Mouse (Mus musculus): ENCODE measurements around the gene Fmnl2.

The Fmnl2 gene

GRCm38 (mm10) chr2:52913311-52913710, 55.7 kb downstream of the Fmnl2 start:
- no peak for DNase-seq (ENCODE audit: low read depth, low spot score)

DNA sequence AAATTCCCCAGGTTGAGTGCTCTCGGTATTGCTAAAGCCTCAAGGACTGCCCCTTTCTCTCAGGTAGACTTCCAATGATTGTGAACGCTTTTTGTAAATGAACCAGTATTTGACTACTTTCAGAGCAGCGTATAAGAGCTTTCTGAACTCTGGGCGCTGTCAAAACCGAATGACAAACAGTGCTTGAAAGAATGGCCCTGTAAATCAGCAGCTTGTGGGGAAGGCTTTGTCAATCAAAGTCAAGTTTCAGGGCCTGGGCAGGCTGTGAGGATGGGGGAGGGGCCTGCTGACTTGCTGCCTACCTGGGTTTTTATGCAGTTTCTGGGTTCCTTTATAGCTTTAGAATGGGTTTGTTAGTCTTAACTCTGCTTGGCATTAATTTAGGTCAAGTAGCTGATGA, 56.1 kb downstream of the Fmnl2 start:
- no peak for DNase-seq (ENCODE audit: low read depth, low spot score)

- no peak for DNase-seq (ENCODE audit: low read depth, low spot score)
These were observed 57.9 kb downstream of the Fmnl2 start for GRCm38 (mm10) chr2:52915536-52915935.

GRCm38 (mm10) chr2:52918094-52918493, 60.4 kb downstream of the Fmnl2 start:
- DNase-seq (ENCODE audit: low read depth, low spot score): no peak

DNA sequence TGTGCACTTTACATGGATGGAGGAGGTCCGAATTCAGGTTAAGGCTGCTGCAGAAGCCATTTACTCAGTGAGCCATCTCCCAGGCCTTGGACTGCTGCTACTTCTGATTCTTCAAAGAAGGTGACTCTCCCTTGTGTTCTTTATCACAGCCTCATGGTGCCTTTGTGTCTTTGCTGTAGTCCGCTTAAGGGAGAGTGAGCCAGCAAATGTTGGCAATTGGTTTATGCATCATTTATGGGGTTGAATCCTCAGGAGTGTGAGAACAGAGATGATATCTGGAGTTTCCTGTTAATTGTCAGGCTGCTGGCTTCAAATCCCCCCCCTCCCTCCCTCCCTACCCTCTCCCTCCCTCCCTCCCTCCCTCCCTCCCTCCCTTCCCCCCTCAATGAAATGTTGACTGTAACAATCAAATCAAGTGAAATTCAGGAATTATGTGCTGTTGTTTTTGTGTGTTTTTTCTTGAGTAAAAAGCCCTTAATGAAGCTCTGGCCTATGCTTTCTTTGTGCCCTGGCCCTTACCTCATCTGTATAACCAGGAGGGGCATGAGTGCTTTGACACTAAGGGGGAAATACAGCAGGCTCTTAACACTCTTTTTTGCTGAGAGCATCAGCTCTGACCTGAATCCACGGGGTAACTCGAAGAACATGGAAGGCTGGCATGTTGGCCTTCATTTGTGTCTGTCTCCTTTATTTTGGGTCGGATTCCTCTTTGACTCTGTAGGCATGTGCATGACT, 63.2 kb downstream of the Fmnl2 start:
- no peak for DNase-seq (ENCODE audit: low read depth, low spot score)

DNA sequence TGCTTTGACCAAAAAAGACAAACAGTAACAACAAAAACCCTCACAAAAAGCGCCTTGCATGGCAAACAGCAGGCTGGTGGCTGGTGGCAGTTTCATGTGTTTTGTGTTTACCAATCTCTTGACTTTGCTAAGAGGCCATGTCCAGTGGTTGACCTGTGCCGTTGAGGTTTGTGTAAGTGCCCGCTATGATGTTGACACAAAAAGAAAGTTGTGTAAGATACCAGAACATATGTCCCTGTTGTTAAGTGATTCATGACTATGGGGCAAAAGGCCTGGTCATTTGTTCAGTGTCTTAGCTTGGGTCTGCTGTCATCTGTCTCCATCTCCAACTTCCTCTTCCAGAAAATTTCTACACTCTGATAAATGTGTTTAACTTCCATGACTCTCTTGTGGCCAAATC, 67.4 kb downstream of the Fmnl2 start:
- DNase-seq (ENCODE audit: low read depth, low spot score): no peak

DNA sequence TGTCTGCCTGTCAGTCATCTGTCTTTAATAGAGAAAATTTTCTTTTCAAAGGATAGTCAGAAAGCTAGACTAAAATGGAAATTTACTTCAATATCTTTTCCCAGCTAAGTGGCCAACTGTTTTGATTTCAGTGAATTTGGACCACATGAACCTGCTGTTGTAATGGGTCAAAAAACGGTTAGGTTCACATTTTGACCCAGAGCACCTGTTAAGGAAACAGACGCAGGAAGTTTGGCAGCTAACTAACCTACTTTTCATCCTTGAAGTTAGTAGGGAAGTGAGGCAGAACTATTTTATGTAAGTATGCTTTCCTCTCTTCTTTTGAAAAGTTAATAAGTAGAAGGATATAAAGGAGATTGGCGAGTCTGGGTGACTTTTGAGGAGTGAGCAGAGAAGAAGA, 69.7 kb downstream of the Fmnl2 start:
- DNase-seq (ENCODE audit: low read depth, low spot score): no peak

DNA sequence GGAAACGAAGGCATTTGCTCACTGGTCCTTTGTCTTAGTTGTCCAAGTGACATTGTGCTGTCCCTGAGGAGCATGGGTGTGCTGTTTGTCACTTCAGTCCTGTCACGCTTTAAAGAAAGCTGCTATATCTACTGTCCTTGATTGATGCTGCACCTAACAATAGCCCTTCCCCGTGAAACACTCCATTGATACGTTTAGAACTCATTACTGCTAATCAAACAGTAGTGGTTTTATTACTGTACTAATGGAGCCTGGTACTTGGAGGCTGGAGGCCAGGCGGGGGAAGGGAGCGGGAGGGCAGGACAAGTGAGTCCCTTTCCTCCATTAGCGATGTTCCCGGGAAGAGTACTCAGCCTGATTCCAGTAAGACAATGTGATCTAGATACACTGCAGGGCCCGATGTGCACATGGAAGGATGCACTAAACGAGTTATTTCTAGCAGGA, 70.2 kb downstream of the Fmnl2 start:
- DNase-seq (ENCODE audit: low read depth, low spot score): peak; percentile 21

DNA sequence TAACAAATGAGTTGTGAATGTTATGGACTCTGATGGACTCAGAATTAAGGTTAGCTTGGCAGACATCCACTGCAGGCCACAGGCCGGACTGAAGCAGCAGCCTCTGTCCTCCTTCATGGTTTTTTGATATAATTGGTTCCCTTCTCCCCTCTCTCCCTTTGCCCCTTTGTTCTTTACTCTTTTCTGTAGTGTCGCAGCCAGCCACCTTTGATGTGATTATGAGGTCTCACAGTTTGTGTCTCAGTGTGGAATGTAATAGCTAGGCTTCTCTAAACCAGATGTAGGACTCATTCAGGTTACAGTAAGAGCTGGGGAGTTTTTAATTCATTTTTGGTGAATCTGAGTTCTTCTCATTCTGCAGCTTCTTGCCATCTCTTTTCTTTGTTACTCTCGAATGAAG, 70.7 kb downstream of the Fmnl2 start:
- no peak for DNase-seq (ENCODE audit: low read depth, low spot score)

GRCm38 (mm10) chr2:52930106-52930868, 72.6 kb downstream of the Fmnl2 start:
- no peak for DNase-seq (ENCODE audit: low read depth, low spot score)

DNA sequence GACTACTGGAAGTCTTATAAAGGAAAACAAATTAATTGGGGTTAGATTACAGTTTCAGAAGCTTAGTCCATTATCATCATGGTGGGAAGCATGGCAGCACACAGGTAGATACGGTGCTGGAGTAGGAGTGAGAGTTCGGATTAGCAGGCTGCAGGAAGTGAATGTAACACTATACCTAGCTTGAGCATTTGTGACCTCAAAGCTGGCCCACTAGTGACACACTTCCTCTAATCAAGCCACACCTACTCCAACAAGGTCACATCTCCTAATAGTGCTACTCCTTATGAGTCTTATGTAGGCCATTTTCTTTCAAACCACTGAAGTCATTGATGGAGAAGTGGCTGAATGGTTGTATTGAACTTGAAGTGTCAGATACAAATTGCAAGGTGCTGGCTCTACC, 73.7 kb downstream of the Fmnl2 start:
- no peak for DNase-seq (ENCODE audit: low read depth, low spot score)

DNA sequence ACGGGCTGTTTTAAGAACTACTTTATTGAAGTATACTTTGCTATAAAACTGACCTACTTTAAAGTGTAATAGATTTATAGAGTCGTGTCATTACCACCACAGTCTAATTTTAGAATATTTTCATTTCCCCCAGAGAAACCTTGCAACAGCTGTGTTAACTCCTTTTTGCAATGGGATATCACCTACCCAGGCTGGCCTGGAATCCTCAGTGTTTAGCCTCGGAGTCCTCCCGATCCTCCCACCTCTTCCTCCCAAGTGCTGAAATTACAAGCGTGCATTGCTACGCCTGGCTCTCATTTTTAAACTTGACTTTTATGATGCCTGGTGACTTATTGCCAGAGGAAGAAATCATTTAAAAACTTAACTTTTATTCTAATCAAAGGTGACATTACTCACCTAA, 78.2 kb downstream of the Fmnl2 start:
- no peak for DNase-seq (ENCODE audit: low read depth, low spot score)

GRCm38 (mm10) chr2:52938351-52939074, 80.9 kb downstream of the Fmnl2 start:
- no peak for DNase-seq (ENCODE audit: low read depth, low spot score)

DNA sequence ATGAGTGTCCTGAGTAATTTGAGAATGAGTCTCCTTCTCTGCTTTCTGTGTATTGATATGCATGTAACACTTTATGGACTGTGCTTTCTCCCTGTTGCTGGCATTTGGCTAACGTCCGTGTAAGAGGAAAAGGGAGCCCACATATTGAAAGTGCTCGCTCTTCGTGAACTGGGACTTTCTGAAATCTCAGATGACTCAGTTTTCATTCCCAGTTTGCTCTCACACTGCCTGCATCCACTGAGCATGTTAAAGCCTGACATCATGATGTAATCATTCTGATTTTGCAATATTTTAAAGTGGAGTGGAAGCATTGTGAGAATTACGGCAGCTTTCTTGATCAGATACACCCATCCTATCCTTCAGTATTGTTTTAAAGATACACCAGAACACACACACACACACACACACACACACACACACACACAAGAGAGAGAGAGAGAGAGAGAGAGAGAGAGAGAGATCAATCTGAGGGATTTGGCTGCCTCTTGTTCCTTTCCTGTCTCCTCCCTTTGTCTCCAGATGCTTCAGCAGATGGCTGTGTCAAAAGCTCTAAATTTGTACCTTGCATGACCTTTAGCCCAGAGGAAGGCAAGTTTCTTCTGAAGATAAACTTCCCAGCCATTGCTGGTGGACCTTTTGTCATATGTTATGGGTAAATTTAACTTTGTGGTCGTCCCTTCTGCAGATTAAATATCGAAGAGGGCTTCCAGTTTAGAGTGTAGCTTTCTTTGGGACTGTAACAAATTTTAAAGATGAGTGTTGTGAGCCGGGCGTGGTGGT, 86.2 kb downstream of the Fmnl2 start:
- DNase-seq (ENCODE audit: low read depth, low spot score): no peak

DNA sequence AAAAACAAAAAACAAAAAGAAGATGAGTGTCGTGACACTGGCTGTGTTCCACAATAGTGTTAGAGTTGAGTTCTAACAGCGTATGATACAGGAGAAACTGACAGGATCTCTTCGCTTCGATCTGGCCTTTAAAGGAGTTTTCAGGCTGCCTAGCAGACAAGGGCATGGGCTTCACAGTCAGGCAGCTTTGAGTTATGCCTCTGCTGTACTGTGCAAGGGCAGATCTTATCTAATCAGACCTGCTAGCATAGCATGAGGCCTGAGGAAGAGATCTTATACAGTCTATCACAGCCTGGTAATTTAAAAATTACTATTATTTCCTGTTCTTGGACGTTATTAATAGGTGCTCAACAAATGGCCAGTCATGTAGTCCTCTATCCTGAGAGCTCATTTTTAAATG, 86.9 kb downstream of the Fmnl2 start:
- no peak for DNase-seq (ENCODE audit: low read depth, low spot score)

DNA sequence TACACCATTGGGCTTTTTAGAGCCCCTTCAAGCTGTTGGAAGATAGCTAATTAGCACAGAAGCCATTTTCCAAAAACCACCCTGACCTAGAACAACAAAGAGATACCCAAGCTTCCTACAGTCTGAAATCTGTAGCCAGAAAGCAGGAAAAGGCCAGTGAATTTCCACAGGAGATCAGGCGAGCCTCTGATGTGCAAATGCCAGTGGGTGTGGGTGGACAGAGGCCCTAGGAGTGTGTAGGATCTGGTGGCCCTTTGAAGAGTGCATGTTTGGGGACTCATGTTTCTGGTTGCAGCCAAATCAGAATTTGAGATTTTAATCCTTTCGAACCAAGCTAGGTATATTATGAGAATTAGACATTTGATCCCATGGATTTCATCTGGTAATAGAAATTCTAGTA, 88.4 kb downstream of the Fmnl2 start:
- DNase-seq (ENCODE audit: low read depth, low spot score): no peak

GRCm38 (mm10) chr2:52946524-52947186, 89.0 kb downstream of the Fmnl2 start:
- peak; percentile 24 for DNase-seq (ENCODE audit: low read depth, low spot score)

GRCm38 (mm10) chr2:52948406-52948805, 90.7 kb downstream of the Fmnl2 start:
- DNase-seq (ENCODE audit: low read depth, low spot score): no peak

DNA sequence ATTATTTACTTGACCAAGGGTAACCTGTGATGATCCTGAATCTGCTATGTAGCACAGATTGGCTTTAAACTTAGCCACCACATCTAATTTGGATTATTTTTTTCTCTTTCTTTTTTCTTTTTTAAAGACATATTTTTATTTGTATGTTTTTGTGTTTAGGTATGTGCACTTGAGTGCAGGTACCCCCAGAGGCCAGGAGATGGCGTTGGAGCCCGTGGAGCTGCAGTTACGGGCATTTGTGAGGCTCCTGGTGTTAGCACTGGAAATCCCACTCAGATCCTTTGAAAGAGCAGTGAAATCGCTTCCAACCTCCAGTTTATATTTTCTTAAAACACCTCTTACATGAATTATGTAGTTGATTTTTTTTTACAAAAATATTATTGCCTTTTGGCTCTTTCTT, 91.9 kb downstream of the Fmnl2 start:
- no peak for DNase-seq (ENCODE audit: low read depth, low spot score)

- no peak for DNase-seq (ENCODE audit: low read depth, low spot score)
These were observed 92.6 kb downstream of the Fmnl2 start for GRCm38 (mm10) chr2:52950226-52950625.

- no peak for DNase-seq (ENCODE audit: low read depth, low spot score)
These were observed 94.6 kb downstream of the Fmnl2 start for GRCm38 (mm10) chr2:52952202-52952730.

Measured in retina, postnatal 7 days (tissue).